Mouse (Mus musculus): ENCODE results near the gene Kctd17.

Kctd17 gene

DNA sequence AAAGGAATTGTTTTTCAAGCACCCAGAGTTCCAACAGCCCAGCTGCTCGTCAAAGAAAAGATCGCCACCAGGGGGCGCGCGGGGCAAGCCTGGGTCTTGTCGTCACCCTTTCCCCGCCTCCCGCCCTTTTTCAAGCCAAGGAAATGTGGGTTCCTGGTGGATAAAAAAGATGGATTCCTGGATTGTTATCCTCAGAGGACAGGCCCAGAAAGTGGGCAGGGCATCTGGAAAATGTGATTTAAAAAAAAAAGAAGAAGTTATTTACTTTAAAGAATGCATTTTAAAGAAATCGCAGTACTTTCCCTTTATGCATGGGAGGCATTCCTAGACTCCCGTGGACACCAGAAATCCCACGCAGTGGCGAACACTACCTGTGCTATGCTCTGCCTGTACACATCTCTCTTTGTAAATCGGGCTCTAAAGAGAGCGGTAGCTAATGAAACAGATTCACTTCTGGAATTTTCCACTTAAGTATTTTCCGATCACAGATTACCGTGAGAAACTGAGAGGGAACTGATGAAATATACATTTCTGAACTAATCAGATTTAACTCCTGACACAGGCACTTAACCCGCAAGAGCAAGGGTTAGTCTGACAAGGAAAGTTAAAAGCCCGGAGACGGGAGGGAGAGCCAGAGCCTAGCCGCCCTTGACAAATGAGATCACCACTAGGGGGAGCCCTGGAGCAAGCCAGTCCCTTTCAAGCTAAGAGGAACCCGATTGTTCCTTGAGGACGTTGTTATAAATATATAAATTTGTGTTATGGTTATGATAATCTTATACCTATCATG is 19.6 kb downstream of the Kctd17 start:
- DNase-seq (ENCODE audit: low spot score in 2 of 2): peak; percentile 88 to 89

DNA sequence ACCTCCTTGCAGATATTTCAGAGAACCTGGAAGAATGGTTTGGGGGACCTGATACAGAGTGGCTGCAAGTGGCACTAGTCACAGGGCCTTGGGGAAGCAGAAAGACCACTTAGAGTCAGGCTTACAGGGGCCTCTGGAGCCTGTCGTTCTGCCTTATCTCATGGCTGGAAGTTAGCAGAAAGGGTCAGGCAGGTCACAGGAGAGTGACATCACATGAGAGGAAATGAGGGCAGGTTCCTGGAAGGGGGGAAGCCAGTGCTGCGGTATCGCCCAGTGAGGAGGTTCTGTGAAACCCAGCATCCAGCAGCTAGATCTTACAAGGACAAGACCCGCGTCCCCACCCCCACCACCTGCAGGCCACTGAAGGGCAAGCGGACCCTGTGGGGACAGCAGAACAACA is 20.8 kb downstream of the Kctd17 start:
- no peak for DNase-seq (ENCODE audit: low spot score in 2 of 2)

DNA sequence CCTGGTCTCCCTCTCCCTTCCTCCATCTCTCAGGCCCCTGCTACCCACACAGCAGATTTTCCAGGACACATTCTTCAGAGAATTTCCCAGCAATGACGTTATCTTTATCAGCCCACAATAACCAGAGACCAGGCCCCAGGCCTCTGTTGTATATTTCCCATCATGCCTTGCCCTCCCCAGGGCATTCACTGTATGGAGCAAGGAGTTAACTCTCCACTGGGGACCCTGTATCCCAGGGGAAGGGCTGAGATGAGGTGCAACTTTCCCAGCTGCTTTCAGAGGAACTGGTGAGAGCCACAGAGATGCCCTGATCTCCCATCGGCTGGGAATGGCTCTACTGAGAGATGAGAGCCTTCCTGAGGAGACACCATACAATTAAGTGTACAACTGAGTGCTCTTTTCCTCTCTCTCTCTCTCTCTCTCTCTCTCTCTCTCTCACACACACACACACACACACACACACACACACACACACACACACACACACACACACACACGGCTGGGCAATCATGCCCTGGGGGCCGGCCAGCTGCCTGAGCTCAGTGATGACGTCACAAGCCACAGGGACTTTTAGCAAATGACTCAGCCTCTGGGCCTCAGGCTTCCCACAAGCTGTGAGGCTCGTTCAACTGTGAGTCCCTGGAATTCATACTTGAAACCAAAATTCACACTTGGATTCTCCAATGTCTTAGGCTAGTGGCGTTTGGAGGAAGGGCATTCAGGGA is 21.5 kb downstream of the Kctd17 start:
- no peak for DNase-seq (ENCODE audit: low spot score in 2 of 2)

DNA sequence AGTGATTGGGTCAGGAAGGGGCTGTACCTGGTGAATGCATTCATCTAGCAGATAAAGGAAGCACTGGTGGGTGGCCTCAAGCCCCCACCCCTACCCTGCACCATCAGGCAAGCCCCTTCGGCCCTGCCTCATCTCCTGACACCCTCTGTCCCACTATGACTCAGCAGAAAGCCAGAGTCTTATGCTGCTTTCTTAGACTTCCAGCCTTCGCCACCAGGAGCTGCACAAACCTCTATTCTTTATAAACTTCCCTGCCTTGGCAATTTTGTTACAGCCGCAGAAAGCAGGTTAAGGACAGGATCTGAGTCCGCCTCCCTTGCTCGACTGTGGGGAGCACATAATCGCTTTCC is 22.0 kb downstream of the Kctd17 start:
- DNase-seq (ENCODE audit: low spot score in 2 of 2): no peak

DNA sequence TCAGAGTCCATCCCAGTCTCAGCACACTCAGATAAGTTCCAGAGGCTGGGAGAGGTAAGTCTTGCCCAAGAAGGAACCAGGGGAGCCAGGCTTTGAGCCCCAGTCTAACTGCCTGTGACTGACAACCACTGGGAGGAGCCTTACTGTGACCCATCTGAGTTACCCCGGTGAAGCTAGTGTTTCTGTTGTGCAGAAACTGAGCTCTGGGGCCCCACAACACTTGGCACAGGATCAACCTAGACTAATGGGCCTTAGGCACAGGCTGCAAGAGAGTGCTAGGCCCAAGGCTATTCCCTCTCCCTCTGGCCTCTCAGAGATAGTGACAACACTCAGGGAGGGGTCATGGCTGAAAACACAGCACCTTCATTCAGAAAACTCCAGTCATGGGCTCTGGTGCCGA is 22.8 kb downstream of the Kctd17 start:
- no peak for DNase-seq (ENCODE audit: low spot score in 2 of 2)

DNA sequence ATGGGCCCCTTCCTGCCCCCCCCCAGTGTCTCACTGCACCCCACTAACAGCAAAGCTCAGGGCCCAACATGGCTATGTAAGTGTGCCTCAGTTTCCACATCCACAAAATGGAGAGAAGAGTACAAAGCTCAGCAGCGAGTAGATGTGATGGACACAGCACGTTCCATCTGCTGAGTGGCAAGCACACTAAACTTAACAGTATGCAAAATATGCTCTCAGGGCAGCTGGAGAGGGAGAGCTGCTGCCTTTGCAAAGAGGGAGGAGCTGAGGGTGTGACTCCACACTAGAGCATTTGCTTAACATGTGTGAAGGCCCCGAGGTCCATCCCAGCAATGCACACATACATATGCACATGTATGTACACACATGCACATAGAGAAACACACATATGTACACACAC is 24.6 kb downstream of the Kctd17 start:
- no peak for DNase-seq (ENCODE audit: low spot score in 2 of 2)

DNA sequence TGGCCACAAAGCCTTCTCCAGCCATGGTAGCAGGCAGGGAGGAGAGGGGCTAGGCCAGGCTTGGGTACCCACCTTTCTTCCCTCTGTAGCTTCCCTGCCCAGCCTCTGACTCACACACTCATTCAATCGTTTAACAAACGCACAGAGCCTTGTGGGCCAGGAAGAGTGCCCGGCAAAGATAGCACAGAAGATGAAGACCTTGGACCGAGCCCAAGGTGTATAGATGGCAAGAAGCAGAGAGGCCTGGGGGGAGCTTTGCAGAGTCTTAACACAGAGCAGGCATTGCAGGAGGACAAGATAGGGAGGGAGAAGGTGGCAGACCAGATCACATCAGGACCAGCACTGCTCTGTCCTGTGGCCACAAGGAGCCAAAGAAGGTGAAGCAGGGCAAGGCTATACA is 26.8 kb downstream of the Kctd17 start:
- no peak for DNase-seq (ENCODE audit: low spot score in 2 of 2)

DNA sequence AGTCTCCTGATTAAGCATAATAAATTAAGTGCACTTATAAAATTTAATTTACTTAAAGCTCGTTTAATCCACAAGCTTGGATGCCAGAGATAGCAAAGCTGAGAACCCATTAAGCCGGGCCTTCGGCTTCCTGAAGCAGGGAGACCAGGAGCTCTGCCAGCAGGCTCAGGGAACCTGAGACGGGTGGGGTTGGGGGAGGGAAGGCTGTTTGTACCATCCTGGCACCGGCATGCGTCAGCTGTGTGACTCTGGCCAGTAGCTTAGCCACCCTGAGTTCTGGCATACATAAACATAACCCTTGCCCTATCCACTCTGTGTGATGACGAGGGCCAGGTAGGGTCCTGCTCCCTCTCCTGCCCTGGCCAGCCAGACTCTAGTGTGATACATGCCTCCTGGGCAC is 27.7 kb downstream of the Kctd17 start:
- no peak for DNase-seq (ENCODE audit: low spot score in 2 of 2)

DNA sequence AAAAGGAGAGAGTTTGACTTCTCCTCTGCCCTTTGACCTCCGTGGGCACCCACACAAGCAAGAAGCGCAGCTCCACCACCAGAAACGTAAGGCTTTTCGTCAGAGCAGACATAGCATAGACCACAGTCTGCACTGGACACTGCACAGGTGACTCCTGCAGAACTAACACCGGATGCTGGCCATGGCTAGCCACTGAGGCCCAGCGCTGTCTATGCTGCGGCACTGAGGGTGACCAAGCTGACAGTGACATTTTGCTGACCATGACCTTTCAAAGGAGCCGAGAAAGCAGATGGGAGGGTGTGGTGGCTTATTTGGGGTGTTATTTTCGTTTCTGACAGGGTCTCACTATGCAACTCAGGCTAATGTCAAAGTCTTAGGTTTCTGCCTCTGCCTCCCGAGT is 28.8 kb downstream of the Kctd17 start:
- no peak for DNase-seq (ENCODE audit: low spot score in 2 of 2)

DNA sequence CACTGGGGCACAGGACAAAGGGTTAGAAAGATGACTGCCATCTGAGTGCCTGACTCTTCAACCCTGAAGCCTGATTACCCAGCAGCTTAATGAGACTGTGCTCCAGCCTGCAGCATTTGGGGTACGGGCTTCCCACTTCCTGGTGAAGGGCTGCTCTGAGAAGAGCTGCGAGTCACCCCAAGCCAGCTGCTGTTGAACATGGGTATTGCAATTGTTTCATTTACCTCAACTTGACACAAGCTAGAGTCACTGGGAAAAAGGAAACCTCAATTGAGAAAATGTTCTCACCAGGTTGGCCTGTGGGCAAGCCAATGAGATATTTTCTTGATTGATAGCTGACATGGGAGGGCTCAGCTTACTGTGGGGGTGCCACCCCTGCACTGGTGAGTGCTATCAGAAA is 34.6 kb downstream of the Kctd17 start:
- no peak for DNase-seq (ENCODE audit: low spot score in 2 of 2)

DNA sequence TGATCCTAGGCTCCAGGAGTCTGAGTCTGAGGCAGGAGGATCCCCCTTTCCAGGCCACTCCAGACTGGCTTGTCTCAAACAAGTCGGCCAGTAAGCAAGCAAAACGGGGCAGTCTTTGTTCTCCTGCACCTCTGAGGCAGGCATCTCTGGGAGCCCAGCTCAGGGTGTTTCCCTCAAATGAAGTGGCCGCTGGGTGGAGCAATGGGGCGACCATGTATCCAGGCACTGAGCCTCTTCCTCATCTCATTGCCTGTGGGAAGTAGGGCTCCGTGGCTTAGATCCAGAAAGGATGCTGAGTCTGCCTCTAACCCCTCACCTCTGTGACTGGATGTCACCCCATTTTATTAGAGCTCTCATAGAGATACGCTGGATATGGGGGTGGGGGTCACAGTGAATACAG is 38.4 kb downstream of the Kctd17 start:
- no peak for DNase-seq (ENCODE audit: low spot score in 2 of 2)

DNA sequence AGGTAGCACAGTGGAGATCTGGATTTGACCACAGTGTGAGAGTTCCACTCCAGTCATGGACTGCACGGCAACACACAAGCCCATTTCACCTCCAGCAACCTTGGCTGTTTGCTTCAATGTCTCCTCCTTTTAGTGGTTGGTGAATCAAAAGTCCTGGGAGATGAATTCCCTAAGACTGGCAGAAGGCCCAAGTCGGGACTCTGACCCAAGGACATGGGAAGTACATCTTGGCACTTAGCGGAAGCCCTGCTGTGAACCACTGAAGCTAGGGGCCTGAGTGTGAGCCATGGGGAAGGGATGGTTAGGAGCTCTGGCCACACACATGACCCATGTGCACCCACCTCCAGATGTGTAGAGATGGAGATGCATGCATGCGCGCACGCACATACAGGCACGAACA is 39.2 kb downstream of the Kctd17 start:
- DNase-seq (ENCODE audit: low spot score in 2 of 2): no peak

DNA sequence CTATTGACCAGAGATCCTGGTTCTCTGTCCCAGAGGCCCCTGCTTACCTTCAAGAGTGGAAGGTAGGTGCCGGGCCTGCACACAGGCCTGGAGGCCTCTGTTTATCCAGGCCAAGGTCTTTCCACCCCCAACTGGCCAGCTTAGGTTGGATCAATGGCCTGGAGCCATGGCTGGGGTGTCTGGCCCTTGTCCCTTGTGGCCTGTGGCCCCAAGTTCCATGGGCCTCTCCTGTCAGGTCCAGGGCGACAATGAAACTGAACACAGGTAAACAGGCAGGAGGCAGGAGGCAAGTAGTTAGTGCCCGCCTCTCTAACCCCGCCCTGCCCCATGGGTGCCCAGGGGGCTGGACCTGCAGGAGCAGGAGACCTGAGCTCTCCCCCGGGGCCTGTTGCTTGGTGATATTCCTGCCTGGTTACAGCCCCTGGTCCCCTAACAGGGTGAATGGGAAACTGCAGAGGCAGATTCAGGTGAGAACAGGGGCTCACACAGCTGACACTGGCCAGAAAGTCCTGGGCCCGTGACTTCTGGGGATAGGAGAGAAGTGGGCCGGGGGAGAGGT is 40.1 kb downstream of the Kctd17 start, which contains the start of gene Tmprss6:
Gene Tmprss6, minus strand, starts transcription at position 256 of the 559 bp plus-strand sequence.
- DNase-seq (ENCODE audit: low spot score in 2 of 2): no peak

DNA sequence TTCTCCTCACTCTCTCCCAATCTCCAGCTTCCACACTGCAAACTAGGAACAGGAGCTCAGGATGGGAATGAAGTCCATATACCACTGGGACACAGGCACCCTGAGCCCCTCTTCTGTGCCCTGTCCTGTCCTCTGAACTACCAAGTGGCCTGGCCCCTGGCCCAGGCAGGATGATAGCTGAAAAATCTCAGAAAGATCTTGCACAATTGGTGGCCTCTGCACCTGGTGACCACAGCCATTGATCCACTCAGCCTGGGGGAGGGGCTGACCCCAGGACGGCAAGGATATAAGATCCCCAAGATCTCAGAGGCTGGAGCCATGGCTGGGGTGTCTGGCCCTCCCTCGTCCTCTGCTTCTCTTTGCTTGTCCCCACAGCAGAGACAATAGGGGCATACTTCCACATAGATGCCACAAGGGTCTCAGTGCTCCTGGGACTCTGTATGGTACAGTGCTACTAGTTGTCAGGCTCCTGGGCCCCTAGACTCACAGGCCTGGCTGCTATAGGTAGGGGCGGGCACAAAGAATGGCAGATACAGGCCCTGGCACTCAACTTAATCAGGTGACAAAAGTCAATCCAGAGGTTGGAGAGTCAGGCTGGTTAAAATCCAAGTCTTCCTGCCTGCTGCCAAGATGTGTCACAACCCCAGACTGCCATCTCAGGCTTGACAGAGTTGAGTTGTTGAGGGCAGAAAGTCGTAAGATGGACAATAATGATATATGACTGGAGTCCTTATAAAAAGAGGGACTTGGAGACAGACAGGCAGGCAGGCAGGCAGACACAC is 42.3 kb downstream of the Kctd17 start:
- DNase-seq (ENCODE audit: low spot score in 2 of 2): no peak

DNA sequence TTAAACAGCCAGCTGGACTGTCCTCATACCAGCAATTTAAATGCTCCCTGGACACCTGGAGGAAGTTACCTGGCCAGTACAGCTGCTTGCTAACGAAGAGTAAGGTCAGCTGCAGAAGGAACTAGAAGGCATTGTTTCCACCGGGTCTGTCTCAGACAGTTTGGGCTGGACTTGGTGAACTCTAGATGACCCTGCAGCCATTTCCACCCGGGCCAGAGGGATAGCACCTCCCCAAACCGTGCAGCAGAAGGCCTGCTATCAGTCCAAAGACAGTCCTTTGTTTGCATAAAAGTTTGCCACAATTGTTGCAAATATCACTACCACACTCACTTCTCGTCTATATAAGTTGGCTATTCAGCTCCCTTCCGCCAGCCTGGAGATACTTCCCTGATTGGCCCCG is 43.5 kb downstream of the Kctd17 start:
- no peak for DNase-seq (ENCODE audit: low spot score in 2 of 2)

DNA sequence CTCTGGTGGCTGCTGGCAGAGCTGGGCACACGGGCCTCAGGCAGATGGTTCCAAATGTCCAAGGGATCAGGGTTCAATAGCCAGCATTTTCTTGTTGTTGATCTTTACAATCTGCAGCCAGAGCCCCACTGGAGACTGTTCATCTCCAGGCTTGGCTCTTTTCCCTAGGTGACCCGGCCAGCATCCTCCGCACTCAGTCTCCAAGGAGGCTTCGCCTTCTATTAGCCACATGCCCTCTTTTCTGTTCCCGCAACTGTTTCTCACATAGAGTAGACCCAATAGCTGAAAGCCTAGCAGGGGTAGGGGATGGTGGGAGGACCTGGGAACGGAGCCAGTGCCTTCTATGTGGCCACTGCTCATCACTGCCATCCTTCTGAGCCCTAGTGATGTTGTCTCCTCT is 45.1 kb downstream of the Kctd17 start:
- DNase-seq (ENCODE audit: low spot score in 2 of 2): no peak

DNA sequence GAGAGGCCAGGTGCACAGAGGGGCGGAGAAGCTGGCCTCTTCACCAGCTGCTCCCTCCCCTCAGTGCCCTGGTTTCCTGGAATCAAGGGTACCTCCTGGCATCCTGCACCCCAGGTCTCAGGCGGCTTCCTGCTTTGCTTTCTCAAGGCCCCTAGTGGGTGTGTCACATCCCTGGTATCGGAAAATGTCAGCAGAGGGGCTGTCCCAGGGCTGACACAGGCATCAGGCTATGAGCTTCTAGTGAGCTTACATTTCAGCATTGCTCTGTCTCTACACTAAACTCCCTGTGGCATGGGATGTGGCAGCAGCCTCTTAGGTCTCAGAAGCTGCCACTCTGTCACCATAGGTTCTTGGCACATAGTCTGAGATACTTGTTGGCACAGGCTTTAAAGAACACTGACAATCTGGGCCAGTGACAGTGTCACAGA is 47.3 kb downstream of the Kctd17 start:
- no peak for DNase-seq (ENCODE audit: low spot score in 2 of 2)

DNA sequence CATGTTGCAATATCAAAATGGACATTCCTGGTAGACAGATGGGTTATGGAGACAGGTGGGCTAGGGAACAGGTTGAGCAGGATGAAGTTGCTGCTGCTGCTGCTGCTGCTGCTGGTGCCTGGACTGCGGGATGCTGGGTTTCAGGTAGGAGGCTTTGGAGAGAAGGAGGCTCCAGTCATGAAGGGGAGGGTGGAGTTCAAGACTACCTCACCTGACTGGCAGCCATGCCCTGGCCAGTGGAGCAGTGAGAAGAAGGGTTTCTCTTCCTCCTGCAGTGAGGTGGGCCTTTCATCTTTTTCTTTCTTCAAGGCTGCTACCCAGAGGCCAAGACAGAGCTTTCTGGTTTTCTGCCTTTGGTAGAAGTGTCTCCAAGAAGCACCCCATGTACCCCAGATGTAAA is 48.5 kb downstream of the Kctd17 start:
- DNase-seq (ENCODE audit: low spot score in 2 of 2): no peak

DNA sequence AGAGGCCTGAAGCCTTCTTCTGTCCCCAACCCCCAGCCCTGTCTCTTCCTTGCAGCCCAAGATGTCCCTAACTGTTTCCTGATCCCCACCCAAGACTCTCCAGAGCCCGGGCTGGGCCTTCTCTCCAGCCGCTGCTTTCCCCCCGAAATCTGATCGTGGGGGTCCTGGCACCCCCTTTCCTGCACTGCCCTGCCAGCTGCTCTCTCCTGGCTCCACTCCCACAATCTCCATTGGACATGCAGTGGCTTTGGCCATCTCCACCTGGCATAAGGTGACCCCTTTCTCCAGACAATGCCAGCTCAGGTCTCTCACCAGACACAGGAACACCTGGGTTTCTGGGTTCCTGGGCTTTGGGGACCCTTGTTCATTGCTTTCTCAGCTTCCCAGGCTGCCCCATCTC is 49.7 kb downstream of the Kctd17 start:
- DNase-seq (ENCODE audit: low spot score in 2 of 2): no peak

DNA sequence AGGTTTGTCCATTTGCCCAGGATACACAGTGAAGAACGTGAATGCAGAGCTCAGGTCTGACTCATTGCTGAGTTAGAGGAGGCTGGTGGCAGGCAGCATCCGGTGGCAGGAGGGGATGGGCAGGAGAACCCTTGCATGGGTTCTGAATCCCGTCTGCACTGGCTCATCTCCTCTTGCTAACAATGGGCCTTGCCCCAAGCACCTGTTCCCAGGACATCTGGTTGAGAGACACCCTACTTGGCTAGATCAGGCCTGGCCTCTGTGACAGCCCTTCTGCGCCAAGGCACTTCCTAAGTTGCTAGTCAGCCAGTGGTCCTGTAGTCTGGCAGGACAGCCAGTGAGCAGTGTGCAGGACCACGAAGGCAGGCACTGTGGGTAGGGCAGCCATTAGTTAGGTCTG is 51.1 kb downstream of the Kctd17 start:
- DNase-seq (ENCODE audit: low spot score in 2 of 2): no peak

DNA sequence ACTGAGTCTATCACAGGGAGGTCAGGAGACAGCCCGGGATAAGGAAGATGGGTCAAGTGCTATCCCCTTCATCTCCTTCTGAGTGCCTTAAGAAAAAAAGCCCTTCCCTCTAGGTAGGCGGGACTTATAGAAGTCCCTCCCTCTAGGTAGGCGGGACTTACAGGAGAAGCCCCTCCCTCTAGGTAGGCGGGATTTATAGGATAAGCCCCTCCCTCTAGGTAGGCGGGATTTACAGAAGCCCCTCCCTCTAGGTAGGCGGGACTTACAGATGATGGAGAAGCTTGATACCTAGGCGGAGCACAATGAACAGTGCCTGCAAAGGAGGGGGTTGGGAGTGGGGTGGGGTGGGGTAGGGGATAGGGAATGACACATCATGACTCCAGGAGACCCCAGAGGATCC is 51.7 kb downstream of the Kctd17 start:
- no peak for DNase-seq (ENCODE audit: low spot score in 2 of 2)

DNA sequence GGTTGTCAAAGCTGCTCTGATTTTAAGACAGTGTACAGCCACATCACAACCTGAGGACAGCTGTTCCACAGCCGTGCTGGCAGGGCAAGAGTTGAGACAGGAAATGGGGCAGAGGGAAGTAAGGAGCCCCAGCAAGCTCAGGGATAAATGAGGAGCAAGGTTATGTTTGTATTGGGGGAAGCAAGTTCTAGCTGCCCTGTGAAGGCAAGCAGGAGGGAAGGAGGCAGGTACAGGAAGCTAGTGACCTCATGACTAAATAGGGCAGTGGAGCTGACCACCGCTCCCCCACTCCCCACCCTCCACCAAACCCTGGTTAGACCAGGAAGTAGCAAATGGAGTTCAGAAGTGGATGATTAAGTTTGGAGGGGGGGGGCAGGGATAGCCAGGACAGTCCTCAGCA is 52.6 kb downstream of the Kctd17 start:
- no peak for DNase-seq (ENCODE audit: low spot score in 2 of 2)

Data from right cerebral cortex, postnatal 36 days (tissue).